Mouse (Mus musculus): ENCODE data around the gene Nvl.

DNA sequence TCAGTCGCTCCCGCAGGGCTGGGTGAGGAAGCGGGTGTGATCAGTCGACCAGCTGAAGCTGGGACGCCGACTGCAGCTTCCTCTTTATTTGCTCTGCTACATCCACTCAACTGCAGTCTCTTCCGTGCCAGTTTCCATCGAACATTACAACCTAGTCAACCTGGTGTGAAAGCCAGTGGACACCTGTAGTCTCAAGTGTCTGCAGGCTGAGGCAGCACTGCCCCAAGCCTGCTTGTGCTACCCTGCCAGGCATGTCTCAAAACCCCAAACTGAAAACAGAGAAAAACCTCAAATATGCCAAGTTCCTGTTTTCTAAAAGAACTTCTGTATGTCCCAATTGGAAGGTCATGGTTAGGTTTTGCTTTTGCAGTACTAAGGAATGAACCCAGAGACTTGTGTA is 26.2 kb upstream of the Nvl start:
- TF ChIP-seq GATA1 (IDR thresholded peaks at IDR 0.05; ENCODE audit: low read length), result no peak
- no peak for TF ChIP-seq TAL1 (IDR thresholded peaks at IDR 0.05; ENCODE audit: low read length)

Measured in erythroblast, embryonic 14.5 days (primary cell).